Mouse (Mus musculus): ENCODE data around the gene Hcrtr2. TPM values are rescaled to one million over a fixed set of nuclear protein-coding genes. Genes with fewer than 3 reads are reported as not detected.

The Hcrtr2 gene
- total RNA-seq, 2 experiments from 2014 or later = not detected

DNA sequence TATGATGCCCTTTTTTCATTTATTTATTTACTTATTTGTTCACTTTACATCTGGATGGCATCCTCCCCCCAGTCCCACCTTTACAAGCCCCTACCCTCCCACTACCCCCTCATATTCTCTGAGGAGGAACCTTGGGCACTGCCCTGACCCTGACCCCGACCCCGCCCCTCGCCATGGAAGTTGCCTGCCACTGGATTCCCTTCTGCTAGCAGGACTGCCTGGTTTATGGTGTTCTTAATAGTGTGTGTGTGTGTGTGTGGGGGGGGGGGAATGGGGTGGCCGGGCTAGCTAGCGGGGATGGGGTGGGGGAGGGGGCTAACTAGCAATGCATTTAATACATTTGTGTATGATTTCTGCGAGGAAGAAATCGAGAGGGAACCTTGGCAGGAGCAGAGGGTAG lies 88.8 kb downstream of the Hcrtr2 start:
- no peak for DNase-seq

DNA sequence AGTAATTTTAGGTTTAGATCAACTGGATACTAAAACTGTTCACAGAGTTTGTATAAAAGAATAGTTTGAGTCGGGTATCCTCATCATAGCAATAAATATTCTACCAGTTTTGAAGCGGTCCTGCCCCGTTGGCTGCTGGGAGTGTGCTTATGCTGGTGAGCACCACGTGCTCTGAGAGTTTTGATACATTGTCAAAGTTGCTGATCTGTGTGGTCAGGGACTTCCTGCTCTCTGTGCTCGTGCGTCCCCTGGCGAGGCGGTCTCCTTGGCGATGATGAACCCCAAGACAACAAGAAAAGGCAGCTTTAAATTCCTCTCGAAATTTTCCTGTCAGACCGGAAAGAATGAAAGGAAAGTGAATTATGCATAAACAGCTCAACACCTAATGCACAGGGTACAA lies 93.3 kb downstream of the Hcrtr2 start:
- DNase-seq = peak in 1 of 2 experiments; percentile 4

- no peak for DNase-seq
These were observed 106.3 kb downstream of the Hcrtr2 start for GRCm38 (mm10) chr9:76217178-76217975.

DNA sequence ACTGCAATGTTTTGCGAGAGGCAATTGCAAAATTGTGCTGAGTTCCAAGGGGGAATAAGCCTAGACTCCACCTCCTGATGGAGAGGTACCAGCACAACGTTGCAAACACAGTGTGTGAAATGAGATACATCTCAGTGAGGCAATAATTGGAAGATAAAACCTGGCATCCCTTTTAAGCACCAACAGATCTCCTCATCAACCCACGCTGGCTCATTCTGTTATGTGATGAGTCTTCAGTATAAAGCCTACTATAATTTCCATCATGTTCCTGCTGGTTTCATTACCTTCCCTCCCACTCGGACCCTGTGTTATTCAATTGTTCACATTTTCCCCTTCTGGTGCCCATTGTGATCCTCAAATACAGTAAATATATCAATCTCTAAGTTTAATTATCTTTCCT lies 109.0 kb downstream of the Hcrtr2 start:
- DNase-seq = no peak

- no peak for DNase-seq
These were observed 110.1 kb downstream of the Hcrtr2 start, which contains the start of gene Gfral for GRCm38 (mm10) chr9:76213557-76213956. Gfral (minus strand) TSS chr9:76213657.

DNA sequence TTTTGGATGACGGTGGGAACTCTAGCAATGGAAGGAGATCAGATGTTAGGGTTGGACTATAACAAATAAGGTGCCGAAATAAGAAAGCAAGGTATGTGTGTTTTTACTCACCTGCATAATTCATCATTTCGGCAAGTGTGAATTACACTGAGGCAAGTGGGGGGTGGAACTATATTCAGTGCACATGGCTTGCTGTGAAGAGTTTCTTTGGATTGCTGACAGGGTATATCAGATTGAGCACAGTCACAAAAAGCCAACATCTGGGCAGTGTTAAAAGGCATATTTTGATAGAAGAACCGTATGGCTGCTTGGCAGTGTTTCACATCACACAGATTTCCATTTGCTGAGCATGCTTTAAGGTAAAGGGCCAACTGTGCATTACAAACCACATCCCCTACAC lies 126.7 kb downstream of the Hcrtr2 start:
- DNase-seq = no peak

GRCm38 (mm10) chr9:76179221-76179620 lies 144.4 kb downstream of the Hcrtr2 start:
- no peak for DNase-seq

Other genes starting within 250 kb of the Hcrtr2 start
- not detected for gene Gfral, start 110.2 kb downstream of the Hcrtr2 start, total RNA-seq (2021)
- gene Fam83b, start 243.3 kb upstream of the Hcrtr2 start, total RNA-seq (2021) = under 1 TPM in 1 of 2 experiments, not detected in 1; 0.15 TPM

Data from heart, adult 18-20 months (tissue).